Mouse (Mus musculus): ENCODE measurements around the gene Akap2. TPM values are rescaled to one million over a fixed set of nuclear protein-coding genes. Genes with fewer than 3 reads are reported as not detected.

Gene Akap2
- total and polyA plus RNA-seq, 3 experiments, result 0.05 TPM; not detected in 2

DNA sequence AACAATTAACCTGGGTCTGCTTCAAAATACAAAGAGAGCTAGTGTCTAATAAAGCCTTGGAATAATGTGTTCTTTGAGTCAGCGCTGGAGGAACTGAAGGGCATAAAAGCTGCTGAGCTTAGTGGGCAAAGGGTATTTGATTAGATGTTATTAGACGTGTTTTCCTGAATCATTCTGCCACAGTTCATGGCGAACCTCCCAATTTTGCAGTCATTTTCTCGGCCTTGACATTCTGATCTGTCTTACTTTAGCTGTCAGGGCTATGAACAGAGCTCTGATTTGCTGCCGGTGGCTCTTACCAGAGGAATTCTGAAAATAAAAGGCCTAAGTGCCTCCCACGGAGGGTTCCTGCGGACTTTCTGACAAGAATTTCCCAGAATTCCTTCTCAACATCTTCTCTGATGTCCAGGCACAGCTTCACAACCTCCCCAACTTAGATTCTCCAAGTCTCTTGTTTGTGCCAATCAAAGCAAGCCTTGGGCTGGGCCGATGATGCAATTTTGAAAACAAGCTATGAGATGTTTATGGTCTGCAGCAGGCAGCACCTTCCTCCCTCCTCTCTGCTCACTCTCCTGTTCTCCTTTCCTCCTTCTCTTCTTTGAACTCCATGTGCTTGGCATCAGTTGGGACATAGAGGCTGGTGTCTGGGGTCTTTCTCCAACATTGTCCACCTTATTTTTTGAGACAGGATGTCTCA lies 21.5 kb downstream of the Akap2 start:
- DNase-seq (ENCODE audit: low spot score) (no peak), ATAC-seq (ENCODE audit: extremely low read depth, insufficient number of reproducible peaks, low FRiP score, poor library complexity, severe bottlenecking) (no peak)
- Histone ChIP-seq H3K4me1 (ENCODE audit: insufficient read depth, low read depth, low read length) (no peaks in the 10 kb centered on the region), H3K27me3 (ENCODE audit: insufficient read depth, low read length) (no peaks in the 10 kb centered on the region), H3K9me3 (replicated peaks) (peaks cover 70% of the 10 kb centered on the region), H3K36me3 (replicated peaks) (no peaks in the 10 kb centered on the region), H3K4me3 (ENCODE audit: low read depth, low read length) (no peak overlapping the region)
- TF ChIP-seq POLR2AphosphoS5 (IDR thresholded peaks at IDR 0.05; ENCODE audit: insufficient replicate concordance, low read depth, low read length) (no peak), GATA1 (IDR thresholded peaks at IDR 0.05; ENCODE audit: borderline replicate concordance, low read length) (no peak), GATA2 (IDR thresholded peaks at IDR 0.05; ENCODE audit: borderline replicate concordance, low read depth, low read length) (no peak), TAL1 (conservative IDR thresholded peaks at IDR 0.05; ENCODE audit: low read depth, low read length) (no peak), CTCF (IDR thresholded peaks at IDR 0.05; ENCODE audit: low read depth, low read length) (no peak)

DNA sequence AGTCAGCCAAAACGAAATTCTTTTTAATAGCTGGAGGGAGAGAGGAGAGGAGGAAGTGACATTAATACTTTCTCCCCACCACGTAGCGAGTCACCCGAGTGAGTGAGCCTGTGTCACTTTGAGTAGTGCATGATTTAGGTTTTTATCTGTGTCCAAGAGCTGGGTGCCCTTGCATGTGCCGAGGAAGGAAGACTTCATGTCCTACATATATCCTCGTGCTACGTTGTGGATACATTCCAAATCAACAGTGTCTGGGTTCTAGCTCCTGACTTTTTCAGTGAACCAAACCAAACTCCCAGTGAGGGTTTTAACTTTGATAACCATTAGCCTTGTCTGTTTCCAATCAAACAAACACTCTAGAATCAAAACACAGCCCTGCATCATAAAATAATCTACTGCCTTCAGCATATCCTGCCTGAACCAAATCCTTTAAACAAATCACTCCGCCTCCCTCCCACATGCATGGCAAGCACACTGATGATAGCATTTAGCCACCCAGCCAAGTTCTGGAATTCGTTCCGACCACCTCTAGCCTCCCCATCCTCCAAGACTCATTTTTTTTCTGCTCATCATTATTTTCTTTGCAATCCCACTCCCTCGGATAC lies 26.0 kb downstream of the Akap2 start:
- TF ChIP-seq CTCF (IDR thresholded peaks at IDR 0.05; ENCODE audit: low read depth, low read length), result no peak
- no peak for TF ChIP-seq POLR2AphosphoS5 (IDR thresholded peaks at IDR 0.05; ENCODE audit: insufficient replicate concordance, low read depth, low read length)
- TF ChIP-seq GATA2 (IDR thresholded peaks at IDR 0.05; ENCODE audit: borderline replicate concordance, low read depth, low read length), result no peak
- no peak for TF ChIP-seq TAL1 (conservative IDR thresholded peaks at IDR 0.05; ENCODE audit: low read depth, low read length)
- TF ChIP-seq GATA1 (IDR thresholded peaks at IDR 0.05; ENCODE audit: borderline replicate concordance, low read length), result no peak
- H3K4me1 ChIP-seq (ENCODE audit: insufficient read depth, low read depth, low read length), result no peaks in the 10 kb centered on the region
- no peaks in the 10 kb centered on the region for H3K36me3 ChIP-seq (replicated peaks)
- DNase-seq (ENCODE audit: low spot score) (no peak), ATAC-seq (ENCODE audit: extremely low read depth, insufficient number of reproducible peaks, low FRiP score, poor library complexity, severe bottlenecking) (no peak)
- H3K27me3 ChIP-seq (ENCODE audit: insufficient read depth, low read length), result no peaks in the 10 kb centered on the region
- no peak overlapping the region for H3K4me3 ChIP-seq (ENCODE audit: low read depth, low read length)
- H3K9me3 ChIP-seq (replicated peaks), result peaks cover 55% of the 10 kb centered on the region

DNA sequence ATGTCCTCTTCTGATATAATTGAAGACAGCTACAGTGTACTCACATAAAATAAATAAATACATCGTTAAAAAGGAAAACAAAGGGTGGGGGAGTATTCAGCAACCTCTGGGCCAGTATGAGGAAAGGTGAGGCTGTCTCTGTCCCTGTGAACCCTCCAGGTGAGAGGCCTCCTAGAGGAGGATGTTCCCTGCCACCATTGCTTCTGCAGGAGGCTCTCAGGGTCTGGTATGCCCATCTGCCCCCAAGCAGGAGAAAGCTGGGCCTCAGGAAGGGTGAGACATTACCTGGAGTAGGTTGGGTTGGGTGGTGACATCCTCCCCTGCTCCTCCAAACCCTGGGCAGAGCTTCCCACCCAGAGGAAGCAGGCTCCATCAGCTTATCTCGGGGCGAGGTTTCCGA lies 33.2 kb downstream of the Akap2 start:
- H3K27me3 ChIP-seq (ENCODE audit: insufficient read depth, low read length), result no peaks in the 10 kb centered on the region
- TF ChIP-seq GATA1 (IDR thresholded peaks at IDR 0.05; ENCODE audit: borderline replicate concordance, low read length) (no peak), GATA2 (IDR thresholded peaks at IDR 0.05; ENCODE audit: borderline replicate concordance, low read depth, low read length) (no peak), TAL1 (conservative IDR thresholded peaks at IDR 0.05; ENCODE audit: low read depth, low read length) (no peak), CTCF (IDR thresholded peaks at IDR 0.05; ENCODE audit: low read depth, low read length) (no peak), POLR2AphosphoS5 (IDR thresholded peaks at IDR 0.05; ENCODE audit: insufficient replicate concordance, low read depth, low read length) (no peak)
- no peaks in the 10 kb centered on the region for H3K4me1 ChIP-seq (ENCODE audit: insufficient read depth, low read depth, low read length)
- H3K9me3 ChIP-seq (replicated peaks), result peaks cover 55% of the 10 kb centered on the region
- H3K36me3 ChIP-seq (replicated peaks), result no peaks in the 10 kb centered on the region
- DNase-seq (ENCODE audit: low spot score) (no peak), ATAC-seq (ENCODE audit: extremely low read depth, insufficient number of reproducible peaks, low FRiP score, poor library complexity, severe bottlenecking) (no peak)
- no peak overlapping the region for H3K4me3 ChIP-seq (ENCODE audit: low read depth, low read length)

DNA sequence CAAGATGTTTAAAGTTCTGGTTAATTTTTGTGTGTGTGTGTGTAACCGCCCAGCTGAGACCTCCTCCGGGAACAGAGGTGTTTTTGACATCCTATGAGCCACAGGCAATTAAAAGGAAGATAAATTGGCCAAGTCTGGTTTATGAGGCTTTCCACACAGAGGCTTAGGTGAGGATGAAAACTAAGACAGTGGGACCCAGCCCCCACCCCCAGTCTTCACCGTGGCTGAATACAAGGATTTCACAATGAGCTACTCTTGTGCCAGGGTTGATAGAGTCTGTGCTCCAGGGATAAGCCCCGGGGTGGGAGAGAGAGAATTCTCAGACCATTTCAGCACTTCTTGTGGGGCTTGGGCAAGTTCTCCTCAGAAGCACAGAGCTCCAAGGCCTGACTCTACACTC lies 33.6 kb downstream of the Akap2 start:
- Histone ChIP-seq H3K9me3 (replicated peaks) (peaks cover 51% of the 10 kb centered on the region), H3K27me3 (ENCODE audit: insufficient read depth, low read length) (no peaks in the 10 kb centered on the region), H3K36me3 (replicated peaks) (no peaks in the 10 kb centered on the region), H3K4me1 (ENCODE audit: insufficient read depth, low read depth, low read length) (no peaks in the 10 kb centered on the region), H3K4me3 (ENCODE audit: low read depth, low read length) (no peak overlapping the region)
- ATAC-seq (ENCODE audit: extremely low read depth, insufficient number of reproducible peaks, low FRiP score, poor library complexity, severe bottlenecking) (no peak), DNase-seq (ENCODE audit: low spot score) (no peak)
- TF ChIP-seq GATA1 (IDR thresholded peaks at IDR 0.05; ENCODE audit: borderline replicate concordance, low read length) (no peak), GATA2 (IDR thresholded peaks at IDR 0.05; ENCODE audit: borderline replicate concordance, low read depth, low read length) (no peak), TAL1 (conservative IDR thresholded peaks at IDR 0.05; ENCODE audit: low read depth, low read length) (no peak), POLR2AphosphoS5 (IDR thresholded peaks at IDR 0.05; ENCODE audit: insufficient replicate concordance, low read depth, low read length) (no peak), CTCF (IDR thresholded peaks at IDR 0.05; ENCODE audit: low read depth, low read length) (no peak)

DNA sequence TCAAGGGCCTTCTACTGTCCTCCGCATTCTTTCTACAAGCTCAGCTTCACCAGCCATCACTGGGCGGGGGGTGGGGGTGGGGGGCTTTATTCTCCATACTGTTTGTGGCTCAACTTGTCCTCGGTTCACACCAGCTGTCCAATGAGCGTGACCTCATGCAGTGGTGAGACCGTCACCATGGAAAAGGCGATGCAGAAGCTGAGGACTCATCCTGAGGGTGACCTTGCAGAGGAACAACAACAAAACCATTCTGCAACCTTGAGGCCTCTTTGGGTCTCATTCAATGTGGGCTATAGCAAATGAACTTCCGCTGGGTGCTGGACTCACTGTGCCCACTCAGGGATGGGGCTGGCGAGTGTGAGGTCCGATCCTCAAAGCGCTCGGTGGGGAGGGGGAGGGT lies 34.1 kb downstream of the Akap2 start:
- H3K27me3 ChIP-seq (ENCODE audit: insufficient read depth, low read length), result no peaks in the 10 kb centered on the region
- TF ChIP-seq CTCF (IDR thresholded peaks at IDR 0.05; ENCODE audit: low read depth, low read length) (no peak), POLR2AphosphoS5 (IDR thresholded peaks at IDR 0.05; ENCODE audit: insufficient replicate concordance, low read depth, low read length) (no peak), GATA1 (IDR thresholded peaks at IDR 0.05; ENCODE audit: borderline replicate concordance, low read length) (no peak), TAL1 (conservative IDR thresholded peaks at IDR 0.05; ENCODE audit: low read depth, low read length) (no peak), GATA2 (IDR thresholded peaks at IDR 0.05; ENCODE audit: borderline replicate concordance, low read depth, low read length) (no peak)
- ATAC-seq (ENCODE audit: extremely low read depth, insufficient number of reproducible peaks, low FRiP score, poor library complexity, severe bottlenecking), result no peak
- DNase-seq (ENCODE audit: low spot score), result no peak
- no peaks in the 10 kb centered on the region for H3K36me3 ChIP-seq (replicated peaks)
- H3K4me1 ChIP-seq (ENCODE audit: insufficient read depth, low read depth, low read length), result no peaks in the 10 kb centered on the region
- H3K4me3 ChIP-seq (ENCODE audit: low read depth, low read length), result no peak overlapping the region
- peaks cover 49% of the 10 kb centered on the region for H3K9me3 ChIP-seq (replicated peaks)

DNA sequence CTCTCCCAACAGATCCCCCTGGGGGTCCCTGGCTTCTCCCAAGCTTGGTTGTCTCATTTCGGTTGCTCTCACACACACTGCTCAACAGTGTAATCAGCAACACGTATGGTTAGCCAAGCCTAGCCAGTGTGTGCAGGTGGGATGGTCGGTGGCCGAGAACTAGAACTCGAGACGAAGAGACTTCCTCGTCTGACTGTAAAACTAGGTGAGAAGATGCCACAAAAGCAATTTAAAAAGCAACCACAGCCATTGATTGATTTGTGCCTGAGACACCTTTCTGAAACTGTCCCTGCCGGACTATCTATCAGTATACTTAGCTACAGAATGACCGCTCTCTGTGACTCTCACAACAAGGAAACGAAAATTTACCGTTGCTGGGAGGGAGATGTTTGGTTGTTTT lies 37.6 kb downstream of the Akap2 start:
- no peaks in the 10 kb centered on the region for H3K27me3 ChIP-seq (ENCODE audit: insufficient read depth, low read length)
- ATAC-seq (ENCODE audit: extremely low read depth, insufficient number of reproducible peaks, low FRiP score, poor library complexity, severe bottlenecking) (no peak), DNase-seq (ENCODE audit: low spot score) (no peak)

More for the DNA sequence above, 37.6 kb downstream of the Akap2 start:
- Histone ChIP-seq H3K4me3 (ENCODE audit: low read depth, low read length) (no peak overlapping the region), H3K4me1 (ENCODE audit: insufficient read depth, low read depth, low read length) (no peaks in the 10 kb centered on the region), H3K36me3 (replicated peaks) (no peaks in the 10 kb centered on the region), H3K9me3 (replicated peaks) (peaks cover 48% of the 10 kb centered on the region)
- TF ChIP-seq CTCF (IDR thresholded peaks at IDR 0.05; ENCODE audit: low read depth, low read length) (no peak), TAL1 (conservative IDR thresholded peaks at IDR 0.05; ENCODE audit: low read depth, low read length) (no peak), GATA1 (IDR thresholded peaks at IDR 0.05; ENCODE audit: borderline replicate concordance, low read length) (no peak), GATA2 (IDR thresholded peaks at IDR 0.05; ENCODE audit: borderline replicate concordance, low read depth, low read length) (no peak), POLR2AphosphoS5 (IDR thresholded peaks at IDR 0.05; ENCODE audit: insufficient replicate concordance, low read depth, low read length) (no peak)
